Mouse (Mus musculus): ENCODE measurements around the gene Sdhaf4.

Sdhaf4 gene

GRCm38 (mm10) chr1:23953921-23954320, 51.5 kb downstream of the Sdhaf4 start:
- DNase-seq = peak; percentile 78 to 83

- no peak for DNase-seq
These were observed 56.4 kb downstream of the Sdhaf4 start for GRCm38 (mm10) chr1:23948778-23949699.

- no peak for DNase-seq
These were observed 57.2 kb downstream of the Sdhaf4 start for GRCm38 (mm10) chr1:23948290-23948689.

All from kidney, postnatal 25 days (tissue).